Mouse (Mus musculus) lung, postnatal 0 days (tissue): Measurements from ENCODE around the gene Sec16b. TPM values are rescaled to one million over a fixed set of nuclear protein-coding genes. Genes with fewer than 3 reads are reported as not detected.
A peak's percentile ranks its signal among the peaks of the same experiment; 100 is the strongest.

Experiments
- ATAC-seq: fragments of 200-750 bp; cut with Nextera tagmentation; 2 replicates; pipeline ENCODE4 v1.8.0; 2017; ENCODE audit warnings: moderate library complexity
- DNase-seq: peaks from one replicate; pipeline ENCODE4 v3.0.0-alpha.2; 2016; ENCODE audit warnings: low spot score
- H3K27ac ChIP-seq: fragments of 300-500 bp; sonication (generic); 2 replicates; pipeline ENCODE4 v1.5.1; 2014; ENCODE audit warnings: antibody characterized with exemption, mild to moderate bottlenecking, low read length, mixed read lengths
- H3K27me3 ChIP-seq: fragments of 300-500 bp; sonication (generic); replicated peaks from 2 replicates; pipeline ENCODE4 v1.6.1; 2014; ENCODE audit warnings: low read length, mixed read lengths; ENCODE audit not compliant: insufficient read depth
- H3K36me3 ChIP-seq: fragments of 300-500 bp; sonication (generic); 2 replicates; pipeline ENCODE4 v1.6.1; 2014; ENCODE audit warnings: low read length, mixed read lengths; ENCODE audit not compliant: insufficient read depth
- H3K4me1 ChIP-seq: fragments of 300-500 bp; sonication (generic); 2 replicates; pipeline ENCODE4 v1.6.1; 2014; ENCODE audit warnings: antibody characterized with exemption, low read depth, low read length, mixed read lengths; ENCODE audit not compliant: insufficient read depth
- H3K4me2 ChIP-seq: fragments of 300-500 bp; sonication (generic); replicated peaks from 2 replicates; pipeline ENCODE4 v1.6.1; 2014; ENCODE audit warnings: low read depth, mild to moderate bottlenecking, low read length, moderate library complexity, mixed read lengths
- H3K4me3 ChIP-seq: fragments of 300-500 bp; sonication (generic); 2 replicates; pipeline ENCODE4 v1.5.1; 2014; ENCODE audit warnings: low read depth, low read length
- H3K9ac ChIP-seq: fragments of 300-500 bp; sonication (generic); replicated peaks from 2 replicates; pipeline ENCODE4 v1.6.1; 2014; ENCODE audit warnings: low read depth, mild to moderate bottlenecking
- H3K9me3 ChIP-seq: fragments of 300-500 bp; sonication (generic); 2 replicates; pipeline ENCODE4 v1.6.1; 2016; ENCODE audit warnings: low read length, mixed read lengths
- CTCF ChIP-seq: IDR thresholded peaks from 2 replicates; pipeline ENCODE4 v1.5.1; 2016; ENCODE audit warnings: antibody characterized with exemption, mild to moderate bottlenecking
- EP300 ChIP-seq: IDR thresholded peaks from 2 replicates; pipeline ENCODE4 v1.6.1; 2016; ENCODE audit warnings: antibody characterized with exemption, mild to moderate bottlenecking, control low read depth
- WGBS: fragments of 180-500 bp; shearing (Covaris S2); extraction: QIAGEN DNeasy Blood & Tissue Kit; methylation state at CpG from one replicate; pipeline ENCODE4 v1.1.7; 2014; 5-methylcytosine and 5-hydroxymethylcytosine counted together
- polyA plus RNA-seq: library from polyadenylated mRNA; unstranded; fragments of >200 nt; fragmentation: Nextera tagmentation; extraction: Ambion mirVana; gene quantifications from 2 replicates; pipeline ENCODE4 v1.2.1, GENCODE M21; 2015

Sec16b gene
- polyA plus RNA-seq, 1 experiment from 2014 or later = 1.2 TPM

DNA sequence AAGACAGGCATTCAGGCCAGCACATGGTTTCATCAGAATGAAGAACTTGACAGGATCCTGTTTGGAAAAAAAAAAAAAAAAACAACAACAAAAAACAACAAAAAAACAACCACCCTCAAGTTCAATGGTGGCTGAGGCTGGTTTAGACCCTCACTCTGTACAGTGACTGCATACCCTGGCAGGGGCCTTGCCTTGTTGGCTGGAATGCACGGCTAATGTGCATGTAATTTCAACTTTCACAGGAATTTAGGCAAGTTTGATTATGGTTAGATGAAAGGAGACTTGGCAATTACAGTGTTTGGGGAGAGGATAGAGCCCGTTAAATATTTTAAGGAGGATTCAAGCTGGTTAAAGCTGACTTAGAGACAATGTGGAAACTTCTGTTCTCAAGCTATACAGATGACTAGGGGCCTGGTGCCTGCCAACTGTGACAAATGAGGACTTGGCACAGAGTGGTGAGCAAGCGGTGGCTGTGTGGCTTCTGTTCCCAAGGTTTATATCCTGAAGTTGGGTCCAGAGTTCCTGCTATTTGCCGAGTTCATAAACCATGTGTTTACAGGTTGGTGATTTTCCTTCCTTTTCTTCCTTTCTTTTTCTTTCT, 567 bp downstream of the Sec16b start:
- TF ChIP-seq EP300 (no peak), CTCF (no peak)
- DNase-seq (peak; percentile 13), ATAC-seq (no peak)
- Histone ChIP-seq H3K27ac (no peak overlapping the region), H3K9ac (no peak overlapping the region), H3K27me3 (no peaks in the 10 kb centered on the region), H3K9me3 (no peaks in the 10 kb centered on the region), H3K4me1 (no peaks in the 10 kb centered on the region), H3K4me3 (no peak overlapping the region), H3K4me2 (no peak overlapping the region), H3K36me3 (no peaks in the 10 kb centered on the region; the same call in 1 of the 2 replicates)
- 47% methylated on average over 4 of the region's 4 CpGs for WGBS

GRCm38 (mm10) chr1:157507814-157508213, 1.3 kb downstream of the Sec16b start:
- no peaks in the 10 kb centered on the region for H3K9me3 ChIP-seq
- H3K27me3 ChIP-seq = no peaks in the 10 kb centered on the region
- H3K4me1 ChIP-seq = no peaks in the 10 kb centered on the region
- H3K27ac ChIP-seq = no peak overlapping the region
- 37% methylated on average over 5 of the region's 5 CpGs for WGBS
- H3K4me3 ChIP-seq = no peak overlapping the region
- peak; percentile 32; the same call in 1 of the 2 replicates for ATAC-seq
- no peak overlapping the region for H3K9ac ChIP-seq
- peak; percentile 28 for DNase-seq
- TF ChIP-seq EP300 = no peak
- TF ChIP-seq CTCF = no peak
- no peaks in the 10 kb centered on the region; the same call in 1 of the 2 replicates for H3K36me3 ChIP-seq
- no peak overlapping the region for H3K4me2 ChIP-seq

DNA sequence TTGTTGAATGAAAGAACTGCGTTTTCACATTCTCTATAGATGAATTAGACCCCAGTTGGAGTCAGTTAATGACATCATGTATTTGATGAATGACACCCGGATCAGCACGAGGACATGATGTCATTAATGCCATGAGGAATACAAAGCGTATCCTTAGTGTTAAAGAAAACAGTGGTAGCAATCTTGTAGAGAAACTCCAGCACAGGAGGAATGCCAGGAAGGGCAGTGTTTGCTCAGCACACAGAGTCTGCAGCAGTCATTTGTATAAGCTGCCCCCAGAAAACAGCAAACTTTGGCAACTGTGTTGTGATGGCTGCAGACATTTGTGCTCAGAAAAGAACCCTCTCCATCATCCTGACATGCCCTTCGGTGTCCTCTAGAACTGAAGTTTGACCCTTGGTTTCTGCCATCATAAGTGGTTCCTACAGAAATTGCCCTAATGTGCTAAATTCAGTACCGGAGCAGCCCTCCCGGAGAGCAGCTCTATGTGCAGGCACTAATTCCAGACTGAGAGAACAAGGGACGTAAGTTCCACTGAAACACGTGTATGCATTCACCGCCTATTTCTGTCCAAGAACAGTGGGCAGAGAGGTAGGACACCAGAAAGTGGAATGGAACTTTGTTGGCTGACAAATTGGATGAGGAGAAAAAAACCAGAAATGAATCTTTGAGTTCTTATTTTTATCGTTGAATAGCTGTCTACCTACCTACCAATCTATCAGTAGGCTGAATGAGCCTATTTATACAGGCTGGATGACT, 6.3 kb downstream of the Sec16b start:
- TF ChIP-seq EP300 = no peak
- TF ChIP-seq CTCF = no peak
- H3K27me3 ChIP-seq = no peaks in the 10 kb centered on the region

GRCm38 (mm10) chr1:157513559-157513958, 7.0 kb downstream of the Sec16b start:
- Histone ChIP-seq H3K4me1 (peaks cover 4% of the 10 kb centered on the region; the same call in 1 of the 2 replicates), H3K9me3 (no peaks in the 10 kb centered on the region), H3K4me2 (no peak overlapping the region), H3K36me3 (no peaks in the 10 kb centered on the region), H3K9ac (no peak overlapping the region), H3K4me3 (no peak overlapping the region), H3K27ac (no peak overlapping the region), H3K27me3 (no peaks in the 10 kb centered on the region)
- ATAC-seq (no peak), DNase-seq (no peak)
- 61% methylated on average over 9 of the region's 9 CpGs for WGBS
- TF ChIP-seq CTCF (no peak), EP300 (no peak)

More for the DNA sequence above, 6.3 kb downstream of the Sec16b start:
- peaks cover 4% of the 10 kb centered on the region; the same call in 1 of the 2 replicates for H3K4me1 ChIP-seq
- H3K36me3 ChIP-seq = no peaks in the 10 kb centered on the region
- 38% methylated on average over 11 of the region's 11 CpGs for WGBS
- no peak overlapping the region for H3K27ac ChIP-seq
- 0 out of 2 replicates have a peak, but pooled peaks have one; percentile 26 for ATAC-seq
- H3K4me2 ChIP-seq = no peak overlapping the region
- H3K4me3 ChIP-seq = no peak overlapping the region
- H3K9ac ChIP-seq = no peak overlapping the region
- H3K9me3 ChIP-seq = no peaks in the 10 kb centered on the region
- DNase-seq = no peak

- Histone ChIP-seq H3K4me1 (peaks cover 4% of the 10 kb centered on the region; the same call in 1 of the 2 replicates), H3K27me3 (no peaks in the 10 kb centered on the region), H3K4me2 (no peak overlapping the region), H3K36me3 (no peaks in the 10 kb centered on the region), H3K4me3 (no peak overlapping the region), H3K9ac (no peak overlapping the region), H3K9me3 (no peaks in the 10 kb centered on the region), H3K27ac (no peak overlapping the region)
- ATAC-seq (no peak), DNase-seq (no peak)
- no peak for TF ChIP-seq EP300
- TF ChIP-seq CTCF = no peak
- WGBS = 57% methylated on average over 4 of the region's 4 CpGs
These were observed 7.8 kb downstream of the Sec16b start for GRCm38 (mm10) chr1:157514298-157514697.
